Mouse (Mus musculus) liver, postnatal 0 days (tissue): ENCODE results near the gene Zfp3.

Experiments
- CTCF ChIP-seq: sonication (generic); IDR thresholded peaks from 2 replicates; pipeline ENCODE4 v1.5.1; 2016; ENCODE audit warnings: antibody characterized with exemption, low read depth
- EP300 ChIP-seq: IDR thresholded peaks from 2 replicates; pipeline ENCODE4 v1.6.1; 2016; ENCODE audit warnings: antibody characterized with exemption, low read depth, mild to moderate bottlenecking

- TF ChIP-seq EP300 (peak; percentile 69), CTCF (no peak)
These were observed 22.4 kb upstream of the Zfp3 start for GRCm38 (mm10) chr11:70741603-70742002.
